Mouse (Mus musculus) adrenal gland, adult 10 weeks (tissue): Measurements from ENCODE around the gene Il20. TPM values are rescaled to one million over a fixed set of nuclear protein-coding genes. Genes with fewer than 3 reads are reported as not detected.

Source experiments
- polyA plus RNA-seq: library from polyadenylated mRNA; stranded (reverse); fragments of 350-450 nt; fragmentation: Illumina TruSeq; extraction: RNeasy Lipid Tissue Mini Kit (QIAGEN cat#74804); gene quantifications from one replicate; pipeline ENCODE4 v1.2.3, GENCODE M21; 2014; ENCODE audit warnings: low read depth, low replicate concordance

The Il20 gene
- polyA plus RNA-seq: not detected

DNA sequence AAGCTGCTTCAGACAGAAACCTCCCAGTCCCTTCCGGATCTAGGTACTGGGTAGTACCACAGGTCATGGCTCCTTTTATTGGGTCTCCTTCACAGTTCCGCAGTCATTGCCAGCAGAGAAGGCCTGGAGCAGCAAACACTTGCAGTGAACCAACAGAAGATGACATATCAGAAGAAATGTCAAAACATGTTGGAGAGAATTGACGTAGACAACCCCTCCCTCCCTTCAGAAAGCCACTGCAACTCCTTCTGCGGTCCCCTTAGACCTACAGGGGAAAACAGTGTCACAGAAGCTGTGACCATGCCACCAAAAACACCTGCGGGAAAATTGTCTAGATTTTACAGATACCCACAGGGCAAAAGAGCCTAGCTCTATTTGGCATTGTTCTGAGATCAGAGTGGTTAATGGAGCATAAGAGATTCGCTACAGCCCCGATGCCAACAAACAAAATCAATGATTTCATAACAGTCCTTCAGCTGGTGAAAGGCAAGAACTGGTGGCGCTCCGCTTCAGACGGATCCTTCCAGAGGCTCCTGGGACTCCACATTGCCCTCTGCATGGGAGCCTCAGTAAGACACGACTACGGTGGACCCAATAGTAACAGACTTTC, at the start of gene Il20:
Gene Il20, minus strand, starts transcription at position 51 of the 610 bp plus-strand sequence.

DNA sequence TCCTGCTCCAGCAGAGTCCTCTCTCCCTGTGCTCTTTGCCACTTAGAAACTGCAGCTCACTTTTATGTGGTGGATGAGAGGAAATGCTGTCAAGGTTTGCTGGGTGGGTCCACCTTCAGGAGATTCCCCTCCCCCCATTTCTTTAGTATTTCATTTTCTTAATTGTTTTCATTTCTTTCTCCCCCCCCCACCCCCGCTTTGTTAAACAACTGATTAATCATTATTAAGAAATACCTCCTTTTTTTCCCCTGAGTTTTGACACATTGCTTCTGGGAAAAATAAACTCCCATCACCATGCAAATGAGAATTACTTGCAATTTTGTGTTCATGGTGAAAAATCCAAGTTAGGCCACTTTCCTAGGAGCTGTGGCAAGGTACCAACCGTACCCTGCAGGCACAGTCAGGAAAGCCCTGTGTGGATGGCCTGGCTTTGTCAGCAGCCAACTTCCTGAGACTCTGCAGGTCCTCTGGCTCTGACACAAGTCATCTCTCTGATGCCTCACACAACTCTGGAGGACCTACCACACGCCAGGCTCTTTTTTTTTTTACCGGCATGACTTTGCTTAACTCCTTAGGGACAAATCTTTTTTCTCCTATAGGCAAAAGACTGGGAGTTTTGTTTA, 28.9 kb upstream of the Il20 start, which contains the start of gene Il19:
Gene Il19, minus strand, starts transcription at position 51 of the 623 bp plus-strand sequence.

DNA sequence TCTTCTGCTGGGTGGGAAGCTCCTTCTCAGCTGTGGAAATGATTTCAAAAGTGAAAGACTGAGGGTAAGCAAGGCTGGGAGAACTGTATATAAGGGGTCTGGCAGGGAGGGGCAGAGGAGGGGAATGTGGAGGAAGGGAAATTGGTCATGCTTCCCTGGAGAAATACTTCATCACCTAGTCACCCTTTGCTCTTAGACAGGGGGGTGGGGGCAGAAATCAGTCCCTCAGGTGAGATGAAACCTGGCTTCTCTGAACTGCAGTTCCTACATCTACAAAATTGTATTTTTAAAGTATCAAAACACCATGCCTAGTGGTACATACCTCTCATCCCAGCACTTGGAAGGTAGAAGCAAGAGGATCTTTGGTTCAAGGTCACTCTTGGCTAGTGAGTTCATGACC, 23.9 kb downstream of the Il20 start, which contains the start of gene Il24:
Gene Il24, minus strand, starts transcription at position 101 of the 400 bp plus-strand sequence.

DNA sequence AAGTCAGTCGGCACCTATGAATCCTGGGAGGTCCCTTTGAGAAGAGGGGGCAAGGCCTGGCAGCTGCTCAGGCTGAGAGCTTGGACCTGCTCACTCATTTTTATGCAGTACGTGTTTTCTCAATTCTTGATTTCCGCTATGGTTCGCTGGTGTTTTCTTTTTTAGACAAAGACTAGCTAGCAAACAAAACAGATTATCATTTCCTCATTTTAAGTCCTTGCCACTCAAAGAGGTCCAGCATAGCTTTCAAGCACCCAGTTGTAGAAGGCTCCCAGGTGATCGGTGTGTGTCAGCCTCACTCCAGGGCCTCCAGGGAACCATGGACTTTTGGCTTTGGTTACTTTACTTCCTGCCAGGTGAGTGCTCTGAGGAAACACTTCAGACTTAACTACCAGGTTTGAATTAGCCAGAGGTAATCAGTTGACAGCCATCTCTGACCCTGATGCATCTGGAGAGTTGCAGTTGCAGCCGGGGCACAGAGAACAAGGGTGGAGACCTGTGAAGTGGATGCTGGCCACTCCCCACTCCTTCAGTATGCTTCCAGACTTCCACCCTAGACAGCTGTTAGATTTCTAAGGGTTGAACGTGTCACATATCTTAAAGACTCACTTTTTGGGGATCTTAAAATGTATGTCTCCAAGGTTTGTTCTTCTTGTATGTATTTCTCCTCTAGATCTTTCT, 45.6 kb downstream of the Il20 start, which contains the start of gene Fcmr:
Gene Fcmr, plus strand, starts transcription at position 129 of the 681 bp plus-strand sequence.

Other genes starting within 250 kb of the Il20 start
- gene C4bp, start 249.8 kb downstream of the Il20 start, polyA plus RNA-seq: not detected
- gene Gm29427, start 195.7 kb downstream of the Il20 start, polyA plus RNA-seq: not detected
- gene Yod1, start 194.1 kb downstream of the Il20 start, polyA plus RNA-seq: 18.8 TPM
- gene Pfkfb2, start 182.2 kb downstream of the Il20 start, polyA plus RNA-seq: 24.7 TPM
- 2.0 TPM for gene AA986860, start 179.5 kb downstream of the Il20 start, polyA plus RNA-seq
- not detected for gene Fcamr, start 110.5 kb downstream of the Il20 start, polyA plus RNA-seq
- 0.35 TPM for gene Pigr, start 84.8 kb downstream of the Il20 start, polyA plus RNA-seq
- gene Fcmr, start 45.8 kb downstream of the Il20 start, polyA plus RNA-seq: not detected
- not detected for gene Il24, start 24.0 kb downstream of the Il20 start, polyA plus RNA-seq
- not detected for gene Il19, start 28.7 kb upstream of the Il20 start, polyA plus RNA-seq
- gene Il10, start 108.4 kb upstream of the Il20 start, polyA plus RNA-seq: not detected
- 74.1 TPM for gene Mapkapk2, start 186.4 kb upstream of the Il20 start, polyA plus RNA-seq
- gene Dyrk3, start 226.9 kb upstream of the Il20 start, polyA plus RNA-seq: 3.5 TPM
- 31.7 TPM for gene Eif2d, start 241.7 kb upstream of the Il20 start, polyA plus RNA-seq